Mouse (Mus musculus) olfactory bulb, adult 2 months (tissue): ENCODE measurements around the gene Als2cr12. TPM values are rescaled to one million over a fixed set of nuclear protein-coding genes. Genes with fewer than 3 reads are reported as not detected.

Experiments
- H3K27ac ChIP-seq: fragments of 200-500 bp; 2 replicates; pipeline ENCODE4 v1.5.1; 2012; ENCODE audit warnings: low read depth, low read length; ENCODE audit not compliant: insufficient read depth
- H3K4me1 ChIP-seq: fragments of 200-500 bp; 2 replicates; pipeline ENCODE4 v1.6.1; 2012; ENCODE audit warnings: low read length; ENCODE audit not compliant: control insufficient read depth, insufficient read depth
- H3K4me3 ChIP-seq: fragments of 200-500 bp; 2 replicates; pipeline ENCODE4 v1.5.1; 2012; ENCODE audit warnings: mild to moderate bottlenecking, low read depth, low read length, moderate library complexity; ENCODE audit not compliant: insufficient read depth
- CTCF ChIP-seq: fragments of 200-500 bp; IDR thresholded peaks from 2 replicates; pipeline ENCODE4 v1.5.1; 2012; ENCODE audit warnings: low read depth, mild to moderate bottlenecking, low read length, moderate library complexity; ENCODE audit not compliant: insufficient read depth
- POLR2A ChIP-seq: fragments of 200-500 bp; IDR thresholded peaks from 2 replicates; pipeline ENCODE4 v1.6.1; 2012; ENCODE audit warnings: mild to moderate bottlenecking, low read depth, low read length, moderate library complexity; ENCODE audit not compliant: insufficient read depth
- WGBS: fragments of 180-500 bp; shearing (Covaris S2); methylation state at CpG from one replicate; pipeline ENCODE4 v1.1.7; 2018; 5-methylcytosine and 5-hydroxymethylcytosine counted together
- polyA plus RNA-seq: library from polyadenylated mRNA; stranded (reverse); fragments of >200 nt; gene quantifications from 2 replicates; pipeline ENCODE4 v1.2.4, GENCODE M21; 2012; ENCODE audit warnings: low replicate concordance; ENCODE audit not compliant: missing spikeins, insufficient read depth, insufficient read length

Als2cr12 gene
- polyA plus RNA-seq, 1 experiment, result not detected

GRCm38 (mm10) chr1:58722115-58722938 is 26.5 kb upstream of the Als2cr12 start:
- no peak overlapping the region for H3K4me3 ChIP-seq
- 88% methylated on average over 11 of the region's 11 CpGs for WGBS
- H3K27ac ChIP-seq, result no peak overlapping the region
- H3K4me1 ChIP-seq, result no peaks in the 10 kb centered on the region
- no peak for TF ChIP-seq POLR2A
- TF ChIP-seq CTCF, result no peak

- Histone ChIP-seq H3K4me3 (no peak overlapping the region), H3K27ac (no peak overlapping the region), H3K4me1 (no peaks in the 10 kb centered on the region)
- TF ChIP-seq POLR2A (no peak), CTCF (no peak)
- 86% methylated on average over 4 of the region's 4 CpGs for WGBS
Observed at GRCm38 (mm10) chr1:58720988-58721387, 25.2 kb upstream of the Als2cr12 start.

GRCm38 (mm10) chr1:58720090-58720489 is 24.3 kb upstream of the Als2cr12 start:
- 92% methylated on average over 8 of the region's 8 CpGs for WGBS
- TF ChIP-seq POLR2A (no peak), CTCF (no peak)
- Histone ChIP-seq H3K27ac (no peak overlapping the region), H3K4me1 (no peaks in the 10 kb centered on the region), H3K4me3 (no peak overlapping the region)

GRCm38 (mm10) chr1:58719356-58719945 is 23.7 kb upstream of the Als2cr12 start:
- Histone ChIP-seq H3K27ac (no peak overlapping the region), H3K4me1 (no peaks in the 10 kb centered on the region), H3K4me3 (no peak overlapping the region)
- no peak for TF ChIP-seq CTCF
- TF ChIP-seq POLR2A, result no peak
- WGBS, result 85% methylated on average over 7 of the region's 7 CpGs

- TF ChIP-seq POLR2A (no peak), CTCF (no peak)
- no peak overlapping the region for H3K27ac ChIP-seq
- 0 out of 2 replicates have a peak, but pooled peaks cover 3% of the 10 kb centered on the region for H3K4me1 ChIP-seq
- no peak overlapping the region for H3K4me3 ChIP-seq
- WGBS, result 91% methylated on average over 8 of the region's 8 CpGs
Observed at GRCm38 (mm10) chr1:58717589-58718270, 21.9 kb upstream of the Als2cr12 start.

GRCm38 (mm10) chr1:58716883-58717220 is 21.1 kb upstream of the Als2cr12 start:
- H3K4me1 ChIP-seq, result 0 out of 2 replicates have a peak, but pooled peaks cover 3% of the 10 kb centered on the region
- H3K4me3 ChIP-seq, result no peak overlapping the region
- 95% methylated on average over 4 of the region's 4 CpGs for WGBS
- TF ChIP-seq POLR2A, result no peak
- no peak for TF ChIP-seq CTCF
- no peak overlapping the region for H3K27ac ChIP-seq

GRCm38 (mm10) chr1:58716162-58716882 is 20.5 kb upstream of the Als2cr12 start:
- TF ChIP-seq CTCF (no peak), POLR2A (no peak)
- H3K27ac ChIP-seq, result no peak overlapping the region
- H3K4me1 ChIP-seq, result peaks cover 5% of the 10 kb centered on the region; the same call in 1 of the 2 replicates
- no peak overlapping the region for H3K4me3 ChIP-seq
- 63% methylated on average over 7 of the region's 7 CpGs for WGBS

- Histone ChIP-seq H3K4me1 (peaks cover 5% of the 10 kb centered on the region; the same call in 1 of the 2 replicates), H3K27ac (no peak overlapping the region), H3K4me3 (no peak overlapping the region)
- no peak for TF ChIP-seq POLR2A
- TF ChIP-seq CTCF, result no peak
Observed at GRCm38 (mm10) chr1:58715536-58715935, 19.7 kb upstream of the Als2cr12 start.
